Mouse (Mus musculus) CD4-positive, CD25-positive, alpha-beta regulatory T cell, adult 4 months (primary cell): ENCODE data around the gene Slc43a1. TPM values are rescaled to one million over a fixed set of nuclear protein-coding genes. Genes with fewer than 3 reads are reported as not detected.

Experiments
- ATAC-seq: one replicate; pipeline ENCODE4 v1.8.0; 2017
- polyA plus RNA-seq, 2 experiments: library from polyadenylated mRNA; unstranded; fragments of 100-300 nt; shearing (Covaris generic); gene quantifications; one replicate each; pipeline ENCODE4 v1.2.1; 2017

Slc43a1 gene
- polyA plus RNA-seq, 2 experiments from 2014 or later: 3.8 to 4.7 TPM

GRCm38 (mm10) chr2:84831666-84832391, 6.8 kb upstream of the Slc43a1 start:
- ATAC-seq: peak; percentile 68

DNA sequence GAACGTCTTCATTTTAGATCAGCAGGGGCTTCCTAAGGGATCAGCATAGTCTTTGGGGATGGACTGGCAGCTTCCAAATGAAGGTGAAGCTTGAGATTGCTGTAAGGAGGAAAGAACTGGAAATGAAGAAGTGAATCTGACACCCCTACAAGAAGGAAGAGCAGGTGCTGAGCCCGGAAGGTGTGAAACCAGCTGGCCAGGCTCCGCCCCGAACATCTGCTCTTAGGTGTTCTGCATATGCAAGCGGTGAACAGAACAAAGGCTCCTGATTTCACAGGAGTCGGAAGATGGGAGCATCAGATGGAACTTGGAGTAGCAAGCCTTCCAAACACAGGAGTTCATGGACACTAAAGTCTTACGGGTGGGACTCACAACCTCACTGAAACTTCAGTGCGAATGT, 1.5 kb upstream of the Slc43a1 start:
- no peak for ATAC-seq

- ATAC-seq: peak; percentile 38
Observed at GRCm38 (mm10) chr2:84837817-84838592, 645 bp upstream of the Slc43a1 start.

DNA sequence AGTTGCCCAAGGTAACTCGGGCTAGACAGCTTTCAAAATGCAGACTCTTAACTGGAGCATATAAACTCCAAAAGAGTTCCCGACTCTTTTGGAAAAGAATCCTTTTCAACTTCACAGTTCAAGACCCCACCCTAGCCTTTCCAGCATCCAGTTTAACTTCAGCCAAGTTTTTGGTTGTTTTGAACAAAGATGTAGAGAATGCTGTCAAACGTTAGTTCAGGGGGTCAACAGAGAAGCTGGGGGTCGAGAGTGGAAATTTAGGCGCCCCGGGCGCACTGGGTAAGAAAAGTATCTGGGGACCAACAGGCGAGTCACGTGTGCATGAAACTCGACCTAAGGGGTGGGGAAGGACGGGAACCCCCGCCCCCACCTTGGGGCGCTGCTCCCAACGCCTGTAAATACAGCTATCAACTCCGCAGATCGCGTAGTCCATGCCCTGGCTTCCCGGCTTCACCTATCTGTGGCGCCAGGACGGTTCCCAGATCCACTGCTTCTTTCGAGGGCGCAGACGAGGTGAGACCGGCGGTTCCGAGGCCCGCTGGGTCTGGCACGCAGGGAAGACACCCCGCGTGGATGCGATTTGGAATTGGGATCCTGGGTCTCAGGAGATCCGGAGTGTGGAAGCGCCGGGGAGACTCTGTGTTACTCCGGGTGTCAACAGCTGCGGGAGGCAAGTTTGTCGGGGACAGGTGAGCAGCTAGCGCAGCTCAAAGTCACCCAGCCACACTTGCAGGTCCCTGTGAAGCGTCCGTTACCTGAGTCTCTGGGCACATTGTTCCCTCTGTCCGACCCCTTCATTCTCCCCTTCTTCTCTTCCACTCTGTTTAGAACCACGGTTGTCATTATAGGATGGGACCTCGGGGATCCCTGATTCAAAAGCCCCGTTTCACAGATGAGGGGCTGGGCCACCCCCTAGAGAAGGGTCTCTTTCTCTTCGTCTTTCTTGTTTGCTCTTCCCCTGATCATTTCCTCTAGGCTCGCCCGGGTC, 637 bp downstream of the Slc43a1 start:
- peak; percentile 12 for ATAC-seq

- peak; percentile 35 for ATAC-seq
Observed at GRCm38 (mm10) chr2:84840016-84840747, 1.5 kb downstream of the Slc43a1 start.

GRCm38 (mm10) chr2:84840748-84841563, 2.3 kb downstream of the Slc43a1 start:
- no peak for ATAC-seq

- ATAC-seq: no peak
Observed at GRCm38 (mm10) chr2:84841905-84842304, 3.3 kb downstream of the Slc43a1 start.

- no peak for ATAC-seq
Observed at GRCm38 (mm10) chr2:84843654-84844053, 5.0 kb downstream of the Slc43a1 start.

DNA sequence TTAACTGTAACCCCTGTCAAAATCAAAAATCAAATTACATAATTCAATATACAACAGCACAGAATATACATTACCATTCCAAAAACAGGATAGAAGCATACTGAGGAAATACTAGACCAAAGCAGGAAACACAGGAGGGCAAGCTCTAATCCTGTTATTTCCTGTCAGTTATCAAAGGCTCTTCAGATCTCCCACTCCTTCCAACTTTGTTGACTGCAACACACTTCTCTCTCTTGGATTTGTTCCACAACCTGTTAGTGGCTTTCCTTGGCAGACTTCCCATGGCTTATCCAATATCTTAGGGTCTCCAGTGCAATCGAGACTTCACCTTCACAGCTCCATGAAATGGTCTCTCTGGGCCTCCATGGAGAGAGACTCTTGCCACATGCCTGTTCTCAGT, 6.6 kb downstream of the Slc43a1 start:
- no peak for ATAC-seq

GRCm38 (mm10) chr2:84850407-84851129, 11.9 kb downstream of the Slc43a1 start:
- ATAC-seq: no peak

DNA sequence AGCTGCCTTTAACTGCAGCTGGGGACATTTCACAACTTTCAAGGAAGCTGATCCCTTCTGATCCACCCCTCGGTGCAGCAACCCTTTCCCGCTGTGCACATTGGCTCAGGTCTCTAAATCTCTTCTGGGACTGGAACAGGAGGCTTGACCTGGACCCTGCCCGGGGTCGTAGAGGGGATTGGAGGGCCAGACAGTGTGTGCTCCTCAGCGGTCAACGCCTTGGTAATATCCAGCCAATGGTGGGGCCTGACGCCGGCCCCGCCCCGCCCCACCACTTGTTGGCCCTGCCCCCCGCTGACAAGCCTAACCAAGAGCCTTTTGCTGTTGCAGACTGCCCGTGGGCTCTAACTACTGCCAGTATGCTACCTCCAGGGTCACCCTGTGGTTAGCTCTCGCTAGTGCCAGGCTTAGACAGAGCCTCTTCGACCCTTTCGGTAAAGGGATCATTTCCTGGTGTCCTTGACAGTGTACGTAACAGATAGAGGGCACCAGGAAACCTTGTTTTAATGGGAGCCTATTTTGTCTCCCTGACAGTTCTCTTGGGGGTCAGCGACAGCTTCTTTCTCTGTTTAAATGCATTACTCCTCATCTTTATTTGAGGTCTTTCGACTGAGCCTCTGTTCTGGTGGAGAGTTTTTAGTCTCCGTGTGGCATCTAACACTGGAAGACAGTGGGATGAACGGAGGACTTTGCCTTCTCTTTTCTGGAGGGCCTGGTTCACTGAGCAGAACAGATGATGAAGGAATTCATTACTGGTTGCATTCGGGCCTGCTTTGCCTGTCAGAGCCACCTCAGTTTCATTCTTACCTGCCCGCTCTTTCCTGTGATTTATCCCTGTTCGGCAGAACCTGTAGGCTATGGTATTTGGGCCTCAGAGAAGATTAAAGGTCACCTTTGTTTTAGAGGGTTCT, 12.7 kb downstream of the Slc43a1 start:
- no peak for ATAC-seq

DNA sequence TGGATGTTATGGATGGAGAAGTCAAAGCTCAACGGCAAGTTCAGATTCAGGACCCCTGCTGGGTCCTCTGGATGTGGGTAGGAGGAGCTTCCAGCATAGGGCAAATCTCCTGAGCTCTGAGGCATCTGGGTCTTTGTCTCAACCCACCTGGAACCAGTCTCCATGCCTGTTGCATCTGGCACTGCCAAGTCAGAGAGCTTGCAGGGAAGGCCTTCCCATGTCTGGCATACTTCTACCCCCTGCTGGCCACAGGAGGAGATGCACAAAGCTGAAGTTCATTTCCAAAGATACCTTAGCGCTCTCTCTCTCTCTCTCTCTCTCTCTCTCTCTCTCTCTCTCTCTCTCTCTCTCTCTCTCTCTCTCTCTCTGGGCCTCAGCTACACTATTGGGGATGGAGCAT, 17.1 kb downstream of the Slc43a1 start:
- peak; percentile 93 for ATAC-seq

DNA sequence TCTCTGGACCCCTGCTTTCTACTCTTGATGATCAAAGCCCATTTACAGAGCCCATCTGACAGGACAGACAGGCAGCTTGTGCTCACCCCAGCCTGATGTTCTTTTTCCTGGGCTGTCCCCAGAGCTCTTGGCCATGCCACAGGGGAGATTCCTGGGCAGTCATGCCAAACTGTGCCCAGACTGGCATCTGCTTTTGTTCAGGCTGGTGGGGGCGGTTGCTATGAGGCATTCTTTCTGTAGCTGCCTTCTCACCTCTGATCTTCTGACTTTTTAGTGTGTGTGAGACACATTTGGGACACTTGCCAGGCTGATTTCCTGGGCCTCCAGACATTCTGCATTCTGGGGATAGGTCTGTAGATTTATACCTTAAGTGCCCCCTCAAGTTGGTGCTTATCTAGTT, 19.9 kb downstream of the Slc43a1 start:
- no peak for ATAC-seq

- no peak for ATAC-seq
Observed at GRCm38 (mm10) chr2:84859991-84860780, 21.5 kb downstream of the Slc43a1 start.

GRCm38 (mm10) chr2:84861430-84861829, 22.8 kb downstream of the Slc43a1 start:
- no peak for ATAC-seq

DNA sequence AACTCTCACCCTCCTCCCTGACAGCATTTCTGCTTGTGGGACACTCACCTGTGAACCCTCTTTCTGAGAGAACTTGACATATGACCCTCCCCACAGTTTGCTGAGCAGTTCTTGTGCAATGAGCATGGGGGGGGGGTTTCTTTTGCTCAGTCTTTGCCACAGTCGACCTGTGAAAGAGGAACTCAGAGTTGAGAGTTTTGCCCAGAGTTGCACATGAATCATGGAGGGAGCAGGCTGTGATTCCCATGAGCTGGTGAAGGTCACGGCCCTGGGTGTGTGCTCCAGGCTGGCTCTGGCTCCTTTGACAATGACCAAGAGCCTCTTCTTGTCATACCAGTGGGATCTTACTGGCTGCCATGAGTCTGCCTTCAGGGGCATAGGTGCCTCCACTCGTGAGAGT, 23.6 kb downstream of the Slc43a1 start:
- ATAC-seq: no peak

DNA sequence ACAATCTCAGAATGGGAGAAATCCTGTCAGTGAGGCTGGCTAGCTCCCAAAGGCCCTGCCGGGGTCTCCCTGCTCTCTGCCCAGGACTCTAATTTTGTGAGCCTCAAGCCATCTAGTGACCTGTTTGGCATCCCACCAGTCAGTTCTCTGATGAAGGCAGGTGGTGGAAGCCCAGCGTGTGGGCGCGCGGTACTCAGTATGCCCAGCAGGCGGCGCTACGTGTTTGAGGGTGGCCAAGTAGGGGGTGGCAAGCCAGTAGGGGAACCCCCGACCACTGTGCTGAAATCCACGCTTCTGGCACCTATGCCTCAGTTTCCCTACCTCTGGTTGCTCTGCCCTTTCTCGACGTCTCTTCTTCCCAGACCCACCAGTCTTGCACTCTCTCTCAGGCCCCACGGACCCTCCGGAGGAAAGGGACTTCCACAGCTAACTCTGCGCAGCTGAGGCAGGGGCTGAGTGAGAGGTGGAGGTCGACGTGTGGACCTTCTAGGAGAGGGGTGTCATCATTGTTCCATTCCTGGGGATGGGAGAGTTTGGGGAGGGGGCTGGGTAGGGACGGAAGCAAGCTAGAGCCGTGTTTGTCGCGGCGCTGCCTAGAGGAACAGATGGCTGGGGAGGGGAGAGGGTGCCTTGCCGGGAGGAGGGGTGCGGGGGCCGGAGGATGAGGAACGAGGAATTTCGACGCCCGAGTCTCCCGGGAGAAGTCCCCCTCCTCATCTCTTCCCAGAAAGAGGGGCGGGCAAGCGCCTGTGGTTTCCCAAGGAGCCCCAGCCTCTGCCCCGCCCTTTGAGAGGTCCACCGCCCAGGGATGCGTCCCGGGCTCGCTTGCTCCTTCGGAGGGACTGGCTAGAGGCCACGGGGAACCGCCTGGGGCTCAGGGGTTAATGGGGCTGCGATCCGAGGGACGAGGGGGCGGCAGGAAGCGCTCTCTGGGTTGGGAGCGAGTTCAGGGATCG, 27.2 kb downstream of the Slc43a1 start:
- no peak for ATAC-seq
